Mouse (Mus musculus) A20 (cell line): Measurements from ENCODE around the gene Sema5a.

Experiments used
- DNase-seq: peaks from one replicate; pipeline ENCODE4 v3.0.0-alpha.2; 2011; ENCODE audit warnings: low read depth, low spot score

Gene Sema5a

DNA sequence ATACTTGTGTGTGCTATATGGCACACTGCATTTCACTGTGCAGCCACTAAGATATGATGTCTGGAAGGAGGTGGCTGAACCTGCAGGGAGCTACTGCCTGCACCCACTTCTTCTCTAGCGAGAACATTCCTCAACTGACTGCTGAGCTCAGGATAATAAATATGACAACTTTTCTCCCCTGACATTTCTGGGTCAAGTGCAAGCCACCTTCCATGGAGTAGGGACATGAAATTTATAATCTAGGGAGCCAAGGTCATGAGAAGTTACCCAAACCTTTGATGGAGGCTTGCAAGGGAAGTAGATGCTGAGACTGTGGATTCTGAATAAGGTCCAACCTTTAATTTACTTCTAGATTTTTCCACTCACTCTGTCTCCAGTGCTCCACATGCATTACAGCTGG, 298.1 kb downstream of the Sema5a start:
- no peak for DNase-seq

DNA sequence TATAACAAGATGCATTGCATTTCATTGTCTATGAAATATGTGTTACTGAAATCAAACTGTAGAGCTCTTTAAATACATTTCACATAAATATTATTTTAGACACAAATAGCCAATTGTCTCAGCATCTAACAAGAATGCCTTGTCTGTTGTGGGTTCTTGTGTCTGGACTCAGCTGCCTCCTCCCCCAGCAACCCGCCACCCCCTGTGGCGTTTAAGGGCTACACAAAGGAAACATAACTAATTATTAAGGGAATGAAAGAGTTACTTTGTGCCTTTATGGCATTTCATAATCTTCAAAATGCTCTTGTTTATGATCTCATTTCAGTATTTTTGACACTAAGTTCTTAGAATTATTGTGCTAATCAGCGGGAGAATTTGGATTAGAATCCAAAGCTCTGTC, 298.6 kb downstream of the Sema5a start:
- DNase-seq = no peak

DNA sequence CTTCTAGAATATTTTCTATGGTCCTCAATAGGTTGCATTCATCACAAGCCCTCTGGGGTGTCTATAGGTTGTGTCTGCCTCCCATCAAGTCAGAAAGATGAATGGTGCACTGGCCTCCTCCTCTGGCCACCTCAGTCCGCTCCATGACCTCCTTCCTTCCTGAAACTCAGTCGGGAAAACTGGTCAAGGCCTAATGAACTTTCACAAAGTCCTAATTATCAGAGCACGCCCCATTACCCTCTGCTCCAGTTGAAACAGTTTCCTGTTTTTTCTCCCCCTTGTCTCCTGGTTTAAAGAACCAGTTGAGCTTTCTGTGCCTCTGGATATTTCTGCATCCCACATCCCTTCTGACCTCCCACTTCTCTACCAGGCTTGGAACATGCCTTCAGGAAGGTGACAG, 300.8 kb downstream of the Sema5a start:
- no peak for DNase-seq

DNA sequence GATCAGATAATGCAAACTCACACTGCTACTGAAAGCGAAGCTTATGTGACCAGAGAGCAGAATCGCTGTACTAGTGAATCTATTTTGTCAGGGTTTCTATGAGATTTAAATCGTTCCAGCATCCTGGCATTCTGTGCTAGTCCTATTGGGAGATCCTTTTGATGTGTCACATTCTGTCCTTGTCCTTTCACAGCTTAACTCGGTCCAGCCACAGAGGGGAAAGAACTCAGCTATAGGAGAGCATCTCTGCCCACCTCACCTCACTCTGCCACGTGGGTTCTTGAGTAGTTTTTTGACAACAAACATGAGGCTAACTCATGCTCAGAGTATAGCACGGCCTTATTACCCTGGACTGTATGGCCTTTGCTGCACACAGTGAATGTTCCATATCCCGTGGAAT, 302.1 kb downstream of the Sema5a start:
- DNase-seq = no peak

DNA sequence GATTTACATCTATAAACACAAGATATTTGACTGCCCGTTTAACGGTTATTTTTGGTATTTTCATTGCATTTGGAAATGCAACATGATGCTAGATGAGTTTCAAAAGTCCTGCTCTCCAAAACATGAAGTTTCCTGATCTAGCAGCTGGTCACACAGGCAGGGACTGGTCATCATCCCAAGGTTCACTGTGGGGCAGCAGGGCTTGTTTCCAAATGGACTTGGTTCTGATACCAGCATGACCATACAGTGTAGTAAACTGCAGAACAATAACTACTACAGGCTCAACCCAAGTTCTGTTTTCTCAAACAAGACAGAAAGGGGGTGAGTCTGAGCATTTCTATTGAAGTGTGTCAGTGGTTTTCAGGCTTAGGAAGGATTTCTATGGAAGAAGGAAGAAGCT, 314.3 kb downstream of the Sema5a start:
- no peak for DNase-seq

DNA sequence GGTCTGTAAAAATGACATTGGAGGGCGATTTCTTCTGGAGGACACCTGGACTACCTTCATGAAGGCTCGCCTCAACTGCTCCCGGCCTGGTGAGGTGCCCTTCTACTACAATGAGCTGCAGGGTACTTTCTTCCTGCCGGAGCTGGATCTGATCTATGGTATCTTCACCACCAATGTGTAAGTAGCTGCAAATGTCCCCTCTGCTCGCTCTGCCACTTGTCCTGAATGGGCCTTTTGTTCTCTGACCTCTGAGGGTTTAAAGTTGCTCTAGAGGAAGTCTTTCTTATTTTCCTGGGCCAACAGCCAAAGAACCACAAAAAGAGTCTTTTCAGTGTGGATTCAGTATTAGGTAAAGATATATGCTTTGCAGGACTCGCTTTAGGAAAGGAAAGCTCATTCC, 318.0 kb downstream of the Sema5a start:
- no peak for DNase-seq

DNA sequence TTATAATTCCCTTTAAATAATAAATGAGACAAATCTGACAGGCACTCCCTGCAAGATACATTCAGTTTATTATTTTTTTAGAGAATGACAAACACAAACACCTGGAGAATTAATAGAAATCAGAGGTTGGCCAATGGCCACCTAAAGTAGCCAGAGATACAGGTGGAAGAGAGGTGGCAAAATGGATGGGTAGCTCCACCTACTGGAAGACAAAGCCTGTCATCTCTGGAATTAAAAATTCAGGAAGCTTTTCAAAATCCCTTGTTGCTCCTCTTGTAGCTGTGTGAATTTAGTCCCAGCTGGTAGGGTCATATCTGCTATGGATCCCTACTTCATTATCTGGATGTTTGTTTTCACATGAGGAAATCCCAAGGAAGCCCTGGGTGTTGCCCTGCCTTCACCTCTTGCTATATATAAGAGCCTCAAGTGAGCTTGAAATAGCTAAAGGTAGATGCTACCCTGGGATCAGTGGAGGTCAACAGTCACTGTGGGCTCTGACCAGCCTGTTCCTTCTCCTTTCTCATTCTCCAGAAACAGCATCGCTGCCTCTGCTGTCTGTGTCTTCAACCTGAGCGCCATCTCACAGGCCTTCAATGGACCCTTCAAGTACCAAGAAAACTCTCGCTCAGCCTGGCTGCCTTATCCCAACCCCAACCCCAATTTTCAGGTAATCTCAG, 323.7 kb downstream of the Sema5a start:
- DNase-seq = no peak

DNA sequence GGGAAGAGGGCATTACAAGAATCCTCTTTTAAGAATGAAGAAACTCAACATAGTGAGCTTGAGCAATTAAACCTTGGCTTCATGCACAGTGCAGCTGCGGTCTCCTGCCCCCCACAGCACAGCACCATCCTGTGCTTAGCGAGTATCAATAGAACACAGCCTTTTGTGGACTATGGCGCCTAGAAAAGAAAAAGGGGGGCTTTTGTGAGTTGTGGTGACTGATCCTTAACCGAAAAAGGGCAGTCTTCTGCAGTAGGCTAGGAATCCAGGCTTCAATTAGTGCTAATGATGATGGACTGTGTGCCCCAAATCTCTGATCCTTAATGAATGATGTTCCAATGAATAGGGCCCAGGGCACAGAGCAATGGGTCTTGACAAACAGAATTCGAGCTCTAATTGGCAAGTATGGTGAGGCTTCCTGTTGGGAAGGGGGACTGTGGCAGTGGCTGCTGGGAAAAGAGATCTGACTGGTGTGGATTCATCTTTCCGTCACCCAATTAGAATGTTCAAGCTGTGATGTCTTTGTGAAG, 324.3 kb downstream of the Sema5a start:
- DNase-seq = no peak

DNA sequence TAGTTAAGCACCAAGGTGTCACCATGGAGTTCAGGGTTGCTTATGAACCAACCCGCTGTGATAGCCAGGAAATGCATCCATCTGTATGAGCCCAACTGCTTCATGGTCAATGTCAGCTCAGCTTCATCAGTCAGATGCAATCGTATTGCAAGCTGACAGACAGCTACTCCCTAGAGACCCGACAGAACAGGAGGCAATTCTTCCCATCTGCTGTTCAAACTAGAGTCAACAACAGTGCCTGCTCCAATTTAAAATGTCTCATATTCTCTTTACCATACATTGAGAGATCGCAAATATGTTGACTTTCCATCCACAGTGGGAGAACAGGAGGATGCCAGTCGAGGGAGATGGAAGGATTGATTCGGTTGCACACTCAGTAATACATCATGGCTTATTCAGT, 329.7 kb downstream of the Sema5a start:
- no peak for DNase-seq

DNA sequence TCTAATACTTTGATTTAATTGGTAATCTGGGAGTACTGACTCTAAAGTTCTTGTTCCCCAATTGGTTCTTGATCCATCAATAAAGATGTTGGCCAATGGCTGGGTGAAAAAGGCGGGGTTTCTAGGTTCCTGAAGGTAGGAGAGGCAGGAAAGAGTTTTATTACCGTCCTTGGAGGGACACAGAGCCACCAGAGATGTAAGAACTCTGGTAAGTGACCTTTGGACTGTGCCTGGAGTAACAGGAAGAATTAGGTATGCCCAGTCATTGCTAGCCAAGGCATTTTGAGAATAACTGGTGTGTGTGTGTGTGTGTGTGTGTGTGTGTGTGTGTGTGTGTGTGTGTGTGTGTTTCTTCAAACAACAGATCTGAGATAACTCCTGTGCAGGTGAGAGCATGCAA, 330.6 kb downstream of the Sema5a start:
- no peak for DNase-seq

DNA sequence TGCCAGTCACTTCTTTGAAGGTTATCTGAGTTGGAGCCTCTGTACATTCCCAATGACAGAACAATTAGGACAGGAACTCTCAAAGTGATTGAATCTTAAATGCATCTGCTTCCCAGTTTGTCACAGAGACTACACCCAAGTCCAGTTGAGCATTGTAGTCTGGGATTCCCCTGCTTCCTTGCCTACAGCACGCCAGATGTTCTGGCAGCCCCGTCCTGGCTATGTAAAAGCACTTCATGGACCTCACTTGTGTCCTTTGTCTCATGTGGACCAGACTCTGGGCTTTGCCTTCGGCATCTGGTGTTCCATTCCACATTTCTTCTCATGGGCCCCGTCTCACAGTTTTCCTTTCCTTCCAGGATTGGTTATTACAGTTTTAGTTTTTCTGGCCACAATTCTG, 334.7 kb downstream of the Sema5a start:
- DNase-seq = no peak

DNA sequence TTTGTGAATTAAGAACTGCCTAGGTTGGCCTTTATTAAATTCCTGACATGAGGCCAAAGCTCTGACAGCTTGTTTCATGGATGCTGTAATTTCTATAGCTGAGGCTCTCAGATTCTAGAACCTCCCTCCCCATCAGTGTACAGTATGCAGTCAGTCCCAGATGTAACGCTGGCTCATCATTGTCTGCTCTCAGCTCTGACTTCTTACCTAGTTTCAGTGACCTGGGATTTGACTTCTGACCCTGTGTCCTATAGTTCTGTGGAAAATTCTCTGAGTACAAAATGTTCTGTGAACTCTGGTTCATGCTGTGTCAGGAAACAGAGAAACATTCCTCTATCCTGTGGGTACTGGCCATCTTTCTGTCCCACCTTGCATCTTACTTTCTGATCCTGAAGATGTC, 346.0 kb downstream of the Sema5a start:
- DNase-seq = no peak

DNA sequence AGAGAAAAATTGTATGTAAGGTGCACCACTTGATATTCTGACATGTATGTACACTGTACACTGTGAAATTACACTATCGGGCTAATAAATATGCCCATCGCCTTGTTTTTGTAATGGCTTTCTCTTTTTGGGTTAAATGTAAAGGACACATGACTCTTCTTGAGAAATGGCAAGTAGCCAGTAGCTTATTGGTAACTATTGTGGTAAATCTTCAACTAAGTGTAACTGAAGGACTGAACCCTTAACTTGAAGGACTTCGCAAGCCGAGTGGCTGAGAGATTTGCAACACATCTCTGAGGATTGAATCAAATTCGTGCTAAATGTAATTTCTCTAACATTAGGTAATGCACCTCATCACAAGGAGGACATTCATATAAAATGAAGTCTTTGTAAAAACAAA, 349.1 kb downstream of the Sema5a start:
- DNase-seq = no peak

DNA sequence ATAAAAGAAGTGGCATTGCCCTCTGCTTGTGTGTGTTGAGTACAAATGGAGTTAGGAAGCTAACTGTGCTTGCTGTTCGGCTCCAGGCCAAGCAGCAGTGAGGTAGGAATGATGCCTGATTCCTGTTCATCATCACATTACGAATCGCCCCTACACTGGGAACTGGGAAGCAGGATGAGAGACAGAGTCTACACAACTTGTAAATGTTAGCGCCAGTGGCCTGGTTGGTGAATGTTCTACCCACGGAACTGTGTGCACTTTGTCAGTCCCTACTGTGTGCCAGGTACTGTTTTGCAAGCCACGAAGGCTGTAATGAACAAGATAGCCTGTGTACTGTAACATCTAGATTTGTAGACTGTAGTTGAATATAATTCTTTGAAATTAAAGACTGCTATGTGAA, 352.0 kb downstream of the Sema5a start:
- DNase-seq = no peak

DNA sequence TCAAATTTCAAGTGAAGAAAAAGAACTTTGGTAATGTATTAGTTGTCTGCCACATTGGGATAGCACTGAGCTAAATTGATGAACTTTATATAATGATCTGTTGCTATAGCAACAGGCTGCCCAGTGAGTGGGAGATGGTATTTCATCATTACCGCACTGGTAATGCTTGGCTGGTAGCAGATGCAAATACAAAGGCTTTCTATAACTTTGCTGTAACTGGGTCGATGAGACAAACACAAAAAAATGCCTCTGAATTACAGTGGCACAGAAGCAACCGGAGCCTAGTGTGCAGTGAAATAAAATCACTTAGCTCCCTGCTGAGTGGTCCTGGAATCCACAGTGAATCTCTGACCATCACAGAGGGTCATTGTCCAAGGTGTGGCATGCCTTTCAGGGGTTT, 352.6 kb downstream of the Sema5a start:
- no peak for DNase-seq

DNA sequence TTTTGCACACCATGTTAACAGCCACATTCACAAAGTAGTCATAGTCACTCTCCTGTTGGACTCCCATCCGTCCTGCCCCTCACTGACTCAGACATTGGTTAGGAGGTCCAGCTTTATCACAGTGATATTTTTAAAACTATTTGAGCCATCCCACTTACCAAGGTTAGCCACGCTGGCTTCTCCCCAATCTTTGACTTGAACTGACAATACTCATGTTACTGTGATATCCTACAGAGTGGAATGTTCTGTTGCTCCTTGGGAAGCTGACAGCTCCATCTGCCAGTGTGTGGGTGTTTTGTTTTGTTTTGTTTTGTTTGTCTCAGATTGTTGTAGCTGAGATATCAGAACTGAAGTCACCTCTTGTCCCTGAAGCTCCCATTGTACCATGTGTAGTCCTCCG, 362.6 kb downstream of the Sema5a start:
- DNase-seq = no peak

DNA sequence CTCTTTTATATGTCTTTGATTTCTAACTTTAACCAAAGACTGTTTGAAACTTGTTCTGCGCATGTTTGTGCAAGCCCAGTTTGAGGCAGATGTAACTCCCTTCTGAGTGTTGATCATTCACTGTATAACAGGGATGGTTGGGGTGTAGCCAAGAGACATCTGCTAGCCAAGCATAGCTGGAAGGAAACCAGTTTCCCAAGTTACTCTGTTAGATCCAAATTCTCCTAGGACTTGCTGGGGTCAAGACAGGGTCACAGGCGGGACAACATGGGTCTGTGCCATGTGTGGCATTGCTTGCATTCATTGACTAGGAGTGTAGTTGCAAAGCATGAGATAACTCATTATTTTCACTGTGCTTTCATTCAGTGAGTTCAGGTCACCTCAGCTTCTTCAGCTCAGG, 366.2 kb downstream of the Sema5a start:
- DNase-seq = no peak

DNA sequence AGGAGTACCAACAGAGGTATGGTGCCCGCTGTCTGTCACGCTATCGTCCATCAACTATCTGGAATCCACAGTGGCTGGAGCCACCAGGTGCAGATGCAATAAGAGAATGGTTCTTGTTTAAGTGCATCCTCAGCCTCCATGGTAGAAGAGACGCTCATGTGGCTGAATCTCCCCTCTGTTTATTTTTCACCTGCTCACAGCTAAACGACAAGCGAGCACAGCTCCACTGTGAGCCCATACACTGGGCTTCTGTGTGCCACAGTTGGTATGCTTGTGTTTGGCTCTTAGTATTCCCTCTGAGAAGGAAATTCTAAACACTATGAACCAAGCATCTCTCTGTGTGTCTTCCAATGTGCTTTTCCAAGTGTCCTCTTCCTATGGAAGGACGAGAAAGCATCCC, 366.6 kb downstream of the Sema5a start:
- no peak for DNase-seq

DNA sequence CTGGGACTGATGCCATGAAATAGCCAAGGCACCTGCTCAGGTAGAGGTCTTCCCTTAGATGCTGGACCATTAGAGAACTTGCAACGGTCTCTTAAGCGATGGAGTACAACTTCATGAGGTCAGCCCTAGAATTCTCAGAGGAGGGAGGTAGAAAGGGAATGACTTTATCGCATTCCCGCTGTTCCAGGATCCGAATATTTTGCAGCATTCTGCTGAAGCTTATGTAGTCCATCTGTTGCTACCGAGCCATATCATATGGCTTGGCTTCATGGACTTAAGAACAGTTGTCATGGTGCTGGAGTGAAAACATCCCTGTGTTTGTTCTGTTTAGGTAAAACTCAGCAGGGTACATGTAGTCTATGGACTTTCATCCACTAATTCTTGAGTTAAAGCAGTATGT, 369.1 kb downstream of the Sema5a start:
- DNase-seq = no peak

DNA sequence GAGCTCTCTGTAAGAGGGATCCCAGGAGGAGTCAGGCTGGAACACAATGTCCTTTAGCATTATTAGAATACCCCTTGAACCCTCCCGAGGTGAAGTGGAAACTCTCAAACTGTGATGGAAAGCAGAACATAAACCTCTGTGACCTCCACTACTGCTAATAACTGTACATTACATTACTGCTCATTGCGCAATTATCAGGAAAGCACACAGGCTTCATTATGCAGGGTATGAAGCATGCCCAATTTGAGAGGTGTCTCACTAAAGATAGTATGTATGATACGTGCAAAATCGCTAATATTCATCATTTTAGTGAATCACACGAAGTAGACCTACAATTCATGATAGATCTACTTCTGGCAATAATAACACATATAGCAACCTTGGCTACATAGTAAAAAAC, 371.2 kb downstream of the Sema5a start:
- no peak for DNase-seq

DNA sequence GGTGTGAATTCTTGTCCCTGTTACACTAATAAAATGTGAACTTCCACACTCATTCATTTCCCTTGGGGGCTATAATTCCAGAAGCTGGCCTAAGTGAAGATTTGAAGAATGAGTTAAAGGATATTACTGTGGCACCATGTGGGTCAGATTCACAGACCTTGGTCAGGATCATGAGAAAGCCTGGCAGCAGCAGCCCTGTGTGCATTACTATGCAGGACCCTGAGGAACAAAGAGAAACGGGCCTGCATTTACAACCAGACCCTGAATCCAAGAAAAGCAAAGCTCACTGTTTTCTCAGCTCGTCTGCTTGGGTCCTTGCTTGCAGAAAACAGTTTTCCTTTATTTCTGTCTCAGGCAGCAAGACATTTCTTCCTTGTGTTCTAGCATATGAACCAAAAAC, 374.6 kb downstream of the Sema5a start:
- DNase-seq = no peak

DNA sequence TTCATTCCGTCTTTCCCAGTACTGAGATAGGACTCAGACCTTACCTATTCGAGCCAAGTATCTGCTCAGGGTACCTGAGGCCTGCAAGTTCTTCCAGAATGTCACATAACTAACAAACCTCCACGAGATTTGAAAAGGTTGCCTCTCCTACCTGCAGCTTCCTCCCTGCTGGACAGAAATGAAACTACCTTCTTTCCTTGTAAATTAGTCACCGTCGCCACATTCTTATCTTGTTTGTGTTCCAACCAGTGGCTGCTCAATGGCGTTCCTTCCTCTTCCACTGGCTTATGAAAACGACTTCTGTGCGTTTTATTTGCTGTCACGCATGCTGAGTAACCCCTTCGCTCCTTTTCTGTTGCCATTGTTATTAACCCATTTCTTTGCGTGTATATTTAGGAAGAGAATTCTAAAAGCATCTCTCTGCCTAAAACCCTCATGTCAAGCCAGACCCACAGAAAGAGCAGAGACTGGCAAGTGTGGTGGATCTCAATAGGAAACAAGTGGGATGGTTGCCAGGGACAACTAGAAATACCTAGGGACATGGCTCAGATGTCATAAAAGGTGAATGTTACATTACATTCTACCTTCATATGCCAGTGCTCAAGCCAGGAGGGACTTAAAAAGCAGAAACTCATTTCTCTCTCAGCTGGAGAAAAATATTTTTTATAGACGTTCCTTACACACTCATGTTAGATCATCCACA, 378.6 kb downstream of the Sema5a start:
- no peak for DNase-seq

DNA sequence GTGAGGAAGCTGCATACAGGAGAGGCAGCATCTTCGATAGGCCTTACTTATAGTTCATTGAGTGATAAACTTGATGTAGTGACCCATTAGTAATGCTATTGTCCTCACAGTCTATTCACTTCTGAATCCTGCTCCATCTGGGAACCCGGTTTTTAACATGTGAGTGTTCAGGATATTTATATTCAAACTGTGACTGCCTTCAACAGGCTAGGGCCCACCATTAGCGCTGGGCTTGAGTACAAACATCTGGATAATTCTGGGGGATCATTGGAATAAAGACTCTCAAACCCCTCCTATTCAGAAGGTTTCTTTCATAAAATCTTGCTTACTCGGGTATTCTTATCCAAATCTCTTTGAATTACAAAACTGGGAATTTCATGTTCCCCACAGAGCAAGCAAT, 379.5 kb downstream of the Sema5a start:
- no peak for DNase-seq

DNA sequence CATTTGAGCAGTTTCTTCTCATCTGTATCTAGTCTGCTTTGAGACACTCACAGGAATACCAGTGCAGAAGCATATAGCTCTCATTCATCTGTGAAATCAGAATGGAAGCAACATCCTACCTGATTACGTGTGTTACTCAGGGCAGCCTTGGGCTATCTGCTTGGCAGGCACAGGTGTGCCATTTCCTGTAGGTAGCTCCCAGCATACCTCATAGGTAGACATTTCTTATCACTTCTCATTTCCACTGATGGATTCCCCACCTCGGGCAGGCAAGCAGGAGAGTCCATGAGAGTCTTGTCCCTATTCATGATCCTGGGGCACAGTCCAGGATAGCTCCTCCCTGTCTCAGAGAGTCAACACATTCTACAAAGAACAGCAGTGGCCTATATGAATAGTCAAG, 381.4 kb downstream of the Sema5a start:
- no peak for DNase-seq
